Comparison of ENCODE assay signal across 19 mouse cellular contexts in the genomic region with DNA sequence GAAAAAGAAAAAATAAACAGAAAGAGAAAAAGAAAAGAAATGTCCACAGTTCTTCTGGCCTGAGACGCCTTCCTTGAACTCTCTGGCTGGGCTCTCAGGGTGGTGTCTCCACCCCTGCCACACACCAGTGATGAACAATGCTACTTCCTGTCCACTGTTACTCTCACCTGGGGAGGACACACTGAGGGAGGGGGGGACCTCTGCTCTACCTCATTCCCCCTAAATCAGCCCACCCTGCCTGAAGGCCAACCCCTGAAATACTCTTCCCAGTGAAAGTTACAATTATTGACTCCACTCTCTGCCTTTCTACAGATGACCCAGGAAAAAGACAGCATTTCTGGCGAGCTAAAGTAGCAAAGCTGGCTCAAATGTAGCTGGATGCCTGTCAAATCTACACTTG. TPM values are rescaled to one million over a fixed set of nuclear protein-coding genes. Genes with fewer than 3 reads are reported as not detected.
DNase-seq lines count a peak whose midpoint lies in the region; ATAC-seq and TF ChIP-seq lines count a peak whose summit lies in the region.
"Had no signal": no experiment of that assay in that cellular context is flagged by ENCODE, and none has a peak within 500 bp of the region (broad histone marks: within the 10 kb centered on the region; RNA-seq: fewer than 3 reads in every experiment).

No protein-coding gene starts in this region.

- H3K4me1 ChIP-seq in hindbrain, embryonic 10.5 days (replicated peaks): peaks cover 12% of the 10 kb centered on the region
- no peaks in the 10 kb centered on the region for H3K4me1 ChIP-seq in hindbrain, embryonic 14.5 days (replicated peaks; ENCODE audit: control insufficient read depth, insufficient read depth, low read length)
- peaks cover 10% of the 10 kb centered on the region for H3K4me1 ChIP-seq in liver, postnatal 0 days (ENCODE audit: insufficient read depth)
- peaks cover 85% of the 10 kb centered on the region for H3K4me1 ChIP-seq in E14TG2a.4 (replicated peaks; ENCODE audit: low read depth, low read length)
- H3K4me1 ChIP-seq in bone marrow macrophage, adult 2 months (ENCODE audit: control insufficient read depth, insufficient read depth, low read length): peaks cover 44% of the 10 kb centered on the region
- H3K4me1 ChIP-seq: forebrain, embryonic 15.5 days had no signal

- no peak for TF ChIP-seq POLR2A in bone marrow macrophage, adult 2 months (IDR thresholded peaks at IDR 0.05; ENCODE audit: borderline replicate concordance, low read depth, low read length)

- no peaks in the 10 kb centered on the region for H3K27me3 ChIP-seq in hindbrain, embryonic 10.5 days (ENCODE audit: insufficient read depth, poor library complexity, severe bottlenecking)
- H3K27me3 ChIP-seq in hindbrain, embryonic 14.5 days (ENCODE audit: control insufficient read depth, insufficient read depth, low read length): no peaks in the 10 kb centered on the region
- no peaks in the 10 kb centered on the region for H3K27me3 ChIP-seq in liver, postnatal 0 days (ENCODE audit: insufficient read depth, low read length)
- no peaks in the 10 kb centered on the region for H3K27me3 ChIP-seq in E14TG2a.4 (ENCODE audit: insufficient read depth, low read length)
- H3K27me3 ChIP-seq: CH12.LX; forebrain, embryonic 15.5 days; hindbrain, embryonic 12.5 days; limb, embryonic 13.5 days; neural tube, embryonic 13.5 days had no signal

- no peak for TF ChIP-seq EP300 in liver, postnatal 0 days (IDR thresholded peaks at IDR 0.05; ENCODE audit: low read depth)

- H3K9me3 ChIP-seq in hindbrain, embryonic 10.5 days: no peaks in the 10 kb centered on the region
- no peaks in the 10 kb centered on the region for H3K9me3 ChIP-seq in hindbrain, embryonic 14.5 days (ENCODE audit: control insufficient read depth, low read length)
- no peaks in the 10 kb centered on the region for H3K9me3 ChIP-seq in liver, postnatal 0 days (ENCODE audit: low read length)
- no peaks in the 10 kb centered on the region for H3K9me3 ChIP-seq in E14TG2a.4 (ENCODE audit: low read length)
- H3K9me3 ChIP-seq: forebrain, embryonic 15.5 days; hindbrain, embryonic 12.5 days; limb, embryonic 13.5 days; neural tube, embryonic 13.5 days had no signal

- H3K4me3 ChIP-seq in hindbrain, embryonic 10.5 days: no peak overlapping the region
- H3K4me3 ChIP-seq in hindbrain, embryonic 14.5 days (replicated peaks; ENCODE audit: low read length): no peak overlapping the region
- H3K4me3 ChIP-seq in liver, postnatal 0 days (ENCODE audit: low read depth, low read length): no peak overlapping the region
- H3K4me3 ChIP-seq in E14TG2a.4 (replicated peaks; ENCODE audit: low read length): 0 out of 2 replicates have a peak overlapping the region, but pooled peaks have one; percentile 11
- H3K4me3 ChIP-seq in bone marrow macrophage, adult 2 months (ENCODE audit: insufficient read depth, low read length): no peak overlapping the region
- H3K4me3 ChIP-seq: forebrain, embryonic 15.5 days; hindbrain, embryonic 12.5 days; limb, embryonic 13.5 days; neural tube, embryonic 13.5 days had no signal

- TF ChIP-seq CTCF in liver, postnatal 0 days (IDR thresholded peaks at IDR 0.05; ENCODE audit: low read depth): no peak
- TF ChIP-seq CTCF in E14TG2a.4 (conservative IDR thresholded peaks at IDR 0.05; ENCODE audit: low read length): no peak
- TF ChIP-seq CTCF in bone marrow macrophage, adult 2 months (IDR thresholded peaks at IDR 0.05; ENCODE audit: low read depth, low read length): no peak

- no peak overlapping the region for H3K9ac ChIP-seq in hindbrain, embryonic 14.5 days
- no peak overlapping the region for H3K9ac ChIP-seq in liver, postnatal 0 days (replicated peaks)
- H3K9ac ChIP-seq: forebrain, embryonic 15.5 days; hindbrain, embryonic 12.5 days; limb, embryonic 13.5 days; neural tube, embryonic 13.5 days had no signal

- no peak overlapping the region for H3K4me2 ChIP-seq in hindbrain, embryonic 14.5 days (replicated peaks)
- no peak overlapping the region for H3K4me2 ChIP-seq in liver, postnatal 0 days (ENCODE audit: low read depth, low read length)
- H3K4me2 ChIP-seq: forebrain, embryonic 15.5 days; hindbrain, embryonic 12.5 days; limb, embryonic 13.5 days; neural tube, embryonic 13.5 days had no signal

- peak overlapping the region; percentile 70; the same call in 1 of the 2 replicates for H3K27ac ChIP-seq in hindbrain, embryonic 10.5 days
- H3K27ac ChIP-seq in hindbrain, embryonic 14.5 days: no peak overlapping the region
- H3K27ac ChIP-seq in liver, postnatal 0 days (ENCODE audit: low read depth): peak overlapping the region; percentile 53
- peak overlapping the region; percentile 100 for H3K27ac ChIP-seq in bone marrow macrophage, adult 2 months (ENCODE audit: insufficient read depth, low read depth, low read length)
- H3K27ac ChIP-seq: forebrain, embryonic 15.5 days; hindbrain, embryonic 12.5 days; limb, embryonic 13.5 days; neural tube, embryonic 13.5 days had no signal

- 44% methylated on average over 2 of the region's 2 CpGs for WGBS in hindbrain, embryonic 10.5 days
- WGBS in hindbrain, embryonic 14.5 days: 38% methylated on average over 2 of the region's 2 CpGs
- 64% methylated on average over 2 of the region's 2 CpGs for WGBS in liver, postnatal 0 days (ENCODE audit: insufficient replicate concordance)

- DNase-seq in hindbrain, embryonic 10.5 days (ENCODE audit: low spot score): no peak
- no peak for DNase-seq in hindbrain, embryonic 14.5 days (ENCODE audit: low spot score)
- DNase-seq in liver, postnatal 0 days: no peak
- no peak for DNase-seq in liver
- no peak for DNase-seq in ovary, postnatal 36 days (ENCODE audit: low spot score)
- no peak for DNase-seq in adrenal gland, postnatal 25 days
- DNase-seq: adrenal gland, postnatal 36 days; cerebellum, adult 8-10 months; kidney, postnatal 25 days; midbrain, embryonic 14.5 days; right cerebral cortex, postnatal 4 days had no signal

- ATAC-seq in hindbrain, embryonic 14.5 days (ENCODE audit: low FRiP score): no peak
- no peak for ATAC-seq in liver, postnatal 0 days
- ATAC-seq: forebrain, embryonic 15.5 days; intestine, postnatal 0 days had no signal

- H3K36me3 ChIP-seq in hindbrain, embryonic 10.5 days: peaks cover 18% of the 10 kb centered on the region
- H3K36me3 ChIP-seq in hindbrain, embryonic 14.5 days (replicated peaks; ENCODE audit: control insufficient read depth, insufficient read depth): no peaks in the 10 kb centered on the region
- H3K36me3 ChIP-seq in liver, postnatal 0 days (replicated peaks; ENCODE audit: insufficient read depth, low read length): no peaks in the 10 kb centered on the region
- no peaks in the 10 kb centered on the region for H3K36me3 ChIP-seq in E14TG2a.4 (ENCODE audit: insufficient read depth, low read length)

RNA-seq across cellular contexts. Expression of a gene that starts 46.7 kb away (rescaled TPM):
- polyA plus RNA-seq in hindbrain, embryonic 10.5 days (2016; fragmentation: Nextera tagmentation; extraction: Ambion mirVana): 60.8 and 63.2 TPM in 2 replicates
- 81.7 and 86.8 TPM in 2 replicates for polyA plus RNA-seq in hindbrain, embryonic 14.5 days (2014; fragmentation: Nextera tagmentation; extraction: Ambion mirVana)
- 6.5 and 7.2 TPM in 2 replicates for polyA plus RNA-seq in liver, postnatal 0 days (2015; fragmentation: Nextera tagmentation; extraction: Ambion mirVana)
- polyA plus RNA-seq in bone marrow macrophage, adult 2 months (2012; ENCODE audit: insufficient read depth, insufficient read length, missing spikeins): 122 and 128 TPM in 2 replicates
- 32.4 and 41.1 TPM in 2 replicates for total RNA-seq in adrenal gland, postnatal 25 days (2021)

RNA-seq across cellular contexts. Expression of a gene that starts 56.6 kb away (rescaled TPM):
- 51.0 and 59.6 TPM in 2 replicates for polyA plus RNA-seq in hindbrain, embryonic 10.5 days (2016; fragmentation: Nextera tagmentation; extraction: Ambion mirVana)
- 42.6 and 49.1 TPM in 2 replicates for polyA plus RNA-seq in hindbrain, embryonic 14.5 days (2014; fragmentation: Nextera tagmentation; extraction: Ambion mirVana)
- polyA plus RNA-seq in liver, postnatal 0 days (2015; fragmentation: Nextera tagmentation; extraction: Ambion mirVana): 8.0 TPM in 2 replicates
- 58.9 and 64.0 TPM in 2 replicates for polyA plus RNA-seq in bone marrow macrophage, adult 2 months (2012; ENCODE audit: insufficient read depth, insufficient read length, missing spikeins)
- 70.5 and 80.2 TPM in 2 replicates for total RNA-seq in adrenal gland, postnatal 25 days (2021)
